Mouse (Mus musculus) urinary bladder, postnatal 4 days (tissue): ENCODE data around the gene Kdsr.

Source experiments
- DNase-seq, 2 experiments: peaks; one replicate each; pipeline ENCODE4 v3.0.0; 2021 to 2022; ENCODE audit warnings: low spot score in 2 of 2

Gene Kdsr

DNA sequence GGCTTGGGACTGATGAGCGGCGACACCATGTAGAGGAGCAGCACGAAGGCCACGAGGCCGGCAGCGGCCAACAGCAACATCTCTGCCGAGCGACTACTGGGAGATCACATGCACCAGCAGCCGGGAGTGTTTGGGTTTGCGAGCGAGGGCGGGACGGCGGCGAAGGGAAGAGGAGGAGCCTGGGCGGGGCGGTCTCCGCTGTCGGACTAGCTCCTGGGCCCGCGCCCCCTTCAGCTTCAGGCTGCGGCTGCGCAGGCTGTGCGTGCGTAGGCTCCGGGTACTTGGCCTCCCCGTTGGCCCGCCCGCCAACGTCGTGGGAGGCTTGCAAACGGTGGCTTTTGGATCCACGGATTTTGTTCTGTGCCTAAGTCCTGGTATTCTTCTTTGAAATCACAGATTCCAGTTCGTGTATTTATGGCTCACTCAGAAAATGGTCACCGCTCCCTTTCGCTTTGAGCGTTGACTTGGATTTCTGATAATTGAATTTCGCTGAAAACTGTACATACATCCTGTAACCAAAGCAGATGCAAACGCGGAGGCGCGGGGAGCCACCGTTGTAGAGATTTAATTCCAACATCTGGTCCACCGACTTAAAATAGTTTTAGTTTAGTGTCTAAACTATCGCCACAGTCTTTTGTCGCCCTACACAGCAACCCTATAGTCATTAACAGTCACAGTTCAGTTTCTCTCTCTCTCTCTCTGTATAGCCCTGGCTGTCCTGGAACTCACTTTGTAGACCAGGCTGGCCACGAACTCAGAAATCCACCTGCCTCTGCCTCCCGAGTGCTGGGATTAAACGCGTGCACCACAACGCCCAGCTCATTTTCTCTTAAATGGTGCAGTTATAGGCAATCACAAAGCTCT, at the start of gene Kdsr:
Gene Kdsr (minus strand): TSS at position 156 of the 864 bp plus-strand sequence.
- DNase-seq = peak; percentile 97

DNA sequence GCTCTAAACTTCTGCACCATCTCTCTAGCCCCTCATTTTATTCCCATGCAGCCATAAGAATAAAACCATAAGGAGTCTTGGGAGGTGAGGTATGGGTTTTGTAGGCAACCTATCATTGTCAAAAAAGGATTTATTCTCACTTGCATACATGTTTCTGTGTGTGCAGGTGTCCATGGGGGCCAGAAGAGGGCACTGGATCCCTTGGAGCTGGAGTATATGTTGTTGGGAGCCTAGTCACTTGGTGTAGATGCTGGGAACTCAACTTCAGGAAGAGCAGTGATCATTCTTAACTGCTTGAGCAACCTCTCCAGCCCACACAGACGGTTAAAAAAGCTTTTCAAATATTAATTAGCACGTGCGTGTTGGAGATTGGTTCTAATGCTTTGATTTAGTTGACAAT, 40.4 kb upstream of the Kdsr start:
- no peak for DNase-seq

DNA sequence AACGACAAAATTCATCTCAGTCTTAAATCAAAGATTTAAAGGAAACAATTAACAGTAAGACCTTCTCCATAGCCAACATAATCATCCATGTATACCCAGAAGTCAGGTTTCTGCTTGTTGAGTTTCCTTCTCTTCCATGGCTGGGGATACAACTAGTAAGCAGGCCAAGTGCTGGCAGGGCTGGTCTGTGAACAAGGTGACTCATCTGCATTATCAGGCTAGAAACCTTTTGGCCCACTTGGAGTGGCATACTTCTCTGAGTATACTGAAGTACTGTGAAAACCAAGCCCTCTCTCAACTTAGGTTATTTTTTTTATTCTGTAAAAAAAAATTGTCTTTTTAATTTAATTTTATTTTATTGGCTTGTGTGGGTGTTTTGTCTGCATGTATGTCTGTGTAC, 39.9 kb upstream of the Kdsr start:
- DNase-seq = no peak

DNA sequence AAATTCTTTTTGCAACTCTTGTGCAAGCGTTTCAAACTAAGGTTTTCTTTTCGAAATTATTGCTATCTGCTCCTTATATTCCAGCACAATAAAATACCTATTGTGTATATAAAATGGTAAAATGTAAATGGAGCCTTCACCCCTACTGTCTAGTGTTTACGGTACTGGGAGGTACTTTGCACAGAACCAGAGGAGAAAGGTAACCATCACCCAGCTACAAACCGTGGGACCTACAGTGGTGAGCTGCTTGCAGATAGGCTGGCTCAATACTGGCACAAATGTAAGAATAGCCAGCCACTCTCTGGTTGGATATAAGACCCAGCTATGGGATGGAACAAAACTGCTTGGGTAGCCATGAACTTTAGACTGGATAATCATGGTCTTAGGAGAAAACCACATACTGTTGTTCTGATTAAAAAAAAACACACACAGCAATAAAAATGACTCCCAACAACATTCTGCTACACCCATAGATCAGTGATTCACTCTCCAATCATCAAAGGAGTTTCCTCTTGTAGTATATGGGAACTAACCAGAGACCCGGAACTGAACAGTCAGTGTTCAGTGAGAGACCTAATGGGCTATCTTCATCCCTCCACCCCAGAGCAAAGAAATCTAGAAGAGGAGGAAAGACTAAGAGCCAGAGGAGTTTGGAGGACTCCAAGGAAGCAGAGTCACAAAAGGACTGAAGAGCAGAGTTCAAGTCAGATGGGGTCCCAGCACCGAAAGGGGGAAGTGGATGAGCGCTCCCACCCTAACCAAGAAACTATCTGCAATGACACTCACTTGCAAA, 37.7 kb upstream of the Kdsr start:
- DNase-seq = no peak

DNA sequence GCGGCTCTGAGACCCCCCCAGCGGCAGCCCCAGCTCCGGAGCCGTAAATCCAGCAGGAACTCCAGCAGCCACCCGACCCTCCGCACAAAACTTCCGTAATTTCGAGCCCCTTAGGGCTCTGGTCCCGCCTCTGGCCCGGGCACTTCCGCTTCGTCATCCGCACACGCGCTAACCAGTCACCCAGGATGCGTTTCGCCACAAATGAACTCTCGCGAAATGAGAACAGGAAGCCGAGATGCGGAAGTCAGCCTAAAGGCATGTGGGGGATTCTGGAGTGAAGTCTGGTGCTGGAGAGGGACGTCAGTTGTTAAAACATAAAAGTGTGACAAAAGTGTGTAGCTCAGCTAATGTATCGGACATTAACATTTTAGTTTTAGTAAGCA, 37.0 kb upstream of the Kdsr start, which contains the start of gene Vps4b:
Gene Vps4b (minus strand): TSS at position 187 of the 383 bp plus-strand sequence.
- peak; percentile 85 to 89 for DNase-seq

DNA sequence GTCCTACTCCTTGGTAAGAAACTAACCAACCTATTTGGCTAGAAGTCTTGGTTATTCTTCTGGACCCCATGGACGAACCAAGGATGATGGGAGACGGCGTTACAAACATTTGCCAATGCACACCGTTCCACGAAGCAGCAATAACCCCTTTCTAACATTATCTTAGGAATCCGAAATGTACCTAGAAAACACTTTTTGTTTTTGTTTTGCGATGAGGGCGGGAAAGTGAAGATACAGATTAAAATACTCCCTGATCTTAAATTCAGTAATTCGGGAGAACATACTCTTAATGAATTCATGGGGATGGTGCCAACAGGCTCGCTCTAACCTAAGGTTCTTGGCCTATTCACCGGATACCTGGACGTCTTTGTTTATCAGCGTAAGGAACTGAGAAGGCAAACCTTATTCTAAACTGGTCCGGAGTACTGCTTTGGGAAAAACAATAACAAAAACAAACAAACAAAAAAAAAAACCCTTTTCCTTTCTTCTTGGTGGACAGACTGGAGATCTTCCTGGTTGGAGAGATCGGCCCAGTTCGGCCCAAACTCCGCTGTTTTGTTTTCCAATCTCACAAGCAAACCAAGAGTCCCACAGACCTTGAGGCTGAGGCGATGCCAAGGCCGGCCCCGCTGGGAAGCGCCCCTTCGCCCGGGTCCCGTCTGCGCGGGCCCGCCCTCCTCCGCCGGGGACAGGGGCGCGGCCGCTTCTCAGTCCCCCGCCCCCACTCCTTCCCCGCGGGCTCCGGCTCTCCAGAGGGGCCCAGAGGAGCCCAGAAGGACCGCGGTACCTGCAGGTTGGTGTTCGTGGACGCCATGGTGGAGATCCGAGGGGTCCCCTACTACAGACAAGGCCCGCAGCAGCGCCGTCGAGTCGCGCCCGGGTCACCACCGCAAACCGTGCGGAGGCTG, 36.4 kb upstream of the Kdsr start:
- peak; percentile 51 to 65 for DNase-seq

DNA sequence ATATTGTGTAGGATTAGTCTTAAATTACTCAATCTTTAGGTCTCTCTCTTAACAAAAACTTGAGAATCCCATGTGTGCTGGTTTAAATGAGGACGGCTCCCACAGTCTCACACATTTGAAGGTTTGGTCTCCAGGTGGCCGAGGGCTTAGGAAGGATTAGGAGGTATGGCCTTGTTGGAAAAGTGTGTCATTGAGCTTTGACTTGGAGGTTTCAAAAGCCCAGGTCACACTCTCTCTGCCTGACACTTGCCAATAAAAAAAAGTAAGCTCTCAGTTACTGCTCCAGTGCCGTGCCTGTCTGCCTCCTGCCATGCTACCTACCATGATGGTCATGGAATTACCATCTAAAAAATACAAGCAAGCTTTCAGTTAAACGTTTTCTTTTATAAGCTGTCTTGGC, 15.4 kb upstream of the Kdsr start:
- DNase-seq = no peak

DNA sequence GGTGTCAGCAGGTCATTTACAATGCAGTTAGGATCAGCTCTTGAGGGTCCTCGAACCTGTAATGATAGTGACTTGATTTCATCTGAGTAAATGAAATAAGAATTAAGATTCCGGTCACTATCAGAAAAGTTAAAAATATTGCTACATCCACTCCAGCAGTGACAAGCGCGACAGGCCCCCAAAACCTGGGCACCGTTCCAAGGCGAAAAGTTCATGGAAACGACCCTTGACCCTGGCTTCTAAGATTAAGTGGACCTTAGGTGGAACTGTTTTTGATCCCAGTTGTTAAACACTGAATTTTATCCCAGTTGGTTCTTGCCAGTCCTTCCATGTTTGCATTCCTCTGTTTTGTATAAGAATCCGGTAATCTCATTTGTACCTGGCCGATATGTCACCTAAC, 14.6 kb upstream of the Kdsr start:
- no peak for DNase-seq

DNA sequence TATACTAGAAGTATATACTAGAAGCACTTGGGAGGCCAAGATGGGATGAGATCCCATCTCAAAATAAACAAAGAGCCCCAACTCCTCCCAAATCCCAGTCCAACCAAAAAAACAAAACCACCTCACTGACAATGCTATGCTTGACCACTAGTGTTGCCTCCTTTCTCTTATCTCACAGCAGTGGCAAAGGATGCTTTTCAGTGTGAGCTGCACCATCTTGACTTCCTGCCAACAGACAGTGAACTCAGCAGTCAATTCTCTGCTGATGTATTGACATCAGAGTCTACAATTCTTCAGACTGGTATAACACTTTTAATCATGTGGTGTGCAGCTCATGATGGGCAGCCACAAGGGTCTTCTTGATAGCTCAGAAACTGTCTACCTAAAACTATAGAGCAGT, 9.2 kb upstream of the Kdsr start:
- no peak for DNase-seq

DNA sequence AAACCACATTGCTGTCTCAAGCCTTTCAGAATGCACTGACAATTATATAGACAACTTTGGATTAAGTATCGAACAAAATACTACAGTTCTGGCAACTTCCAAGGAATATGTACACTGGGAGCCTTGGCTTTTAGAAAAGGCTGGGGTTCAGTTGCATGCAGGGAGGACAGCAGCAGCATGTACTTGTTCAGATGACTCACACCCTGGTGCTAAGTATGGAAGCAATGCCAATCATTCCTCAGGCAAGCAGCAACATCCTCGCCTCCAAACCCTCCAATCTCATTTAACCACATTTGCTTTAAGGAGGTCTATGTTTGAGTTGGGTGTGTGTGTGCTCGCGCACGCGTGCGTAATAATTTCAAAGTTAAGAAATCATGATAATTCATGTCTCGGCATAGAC, 6.2 kb upstream of the Kdsr start:
- DNase-seq = no peak

DNA sequence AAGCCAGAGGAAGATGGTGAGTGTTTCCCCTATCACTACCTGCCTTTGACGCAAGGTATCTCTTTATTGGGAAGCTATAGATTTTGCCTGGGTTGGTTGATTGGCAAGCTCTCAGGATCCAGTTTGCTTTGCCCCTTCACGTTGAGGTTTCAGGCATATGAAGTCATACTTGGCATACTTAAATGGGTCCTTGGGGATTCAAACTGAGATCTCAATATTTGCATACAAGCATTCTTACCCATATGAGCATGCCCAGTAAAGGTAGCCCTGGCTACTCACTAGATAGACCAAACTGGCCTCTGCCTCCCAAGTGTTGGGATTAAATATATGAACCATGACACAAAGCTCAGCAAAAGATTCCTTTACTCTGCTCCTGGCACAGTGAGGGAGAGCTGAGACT, 5.3 kb upstream of the Kdsr start:
- no peak for DNase-seq

DNA sequence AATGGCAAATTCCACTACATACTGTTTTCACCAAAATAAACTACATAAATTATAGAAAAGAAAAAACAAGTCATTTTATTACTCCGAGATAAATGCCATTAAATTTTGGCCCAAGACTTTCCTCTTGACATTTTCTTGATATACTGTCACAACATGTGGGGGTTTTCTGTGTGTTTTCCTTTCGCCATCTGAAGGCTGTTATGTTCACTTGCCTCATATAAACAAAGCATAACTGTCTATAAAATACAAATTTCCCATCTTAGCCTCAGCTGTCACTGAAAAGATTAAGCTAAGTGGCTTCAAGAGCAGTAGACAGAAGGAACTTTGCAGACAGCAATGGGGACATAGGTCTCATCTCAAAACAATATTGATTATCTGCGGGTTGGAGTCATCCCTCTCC, 4.8 kb upstream of the Kdsr start:
- DNase-seq = no peak

DNA sequence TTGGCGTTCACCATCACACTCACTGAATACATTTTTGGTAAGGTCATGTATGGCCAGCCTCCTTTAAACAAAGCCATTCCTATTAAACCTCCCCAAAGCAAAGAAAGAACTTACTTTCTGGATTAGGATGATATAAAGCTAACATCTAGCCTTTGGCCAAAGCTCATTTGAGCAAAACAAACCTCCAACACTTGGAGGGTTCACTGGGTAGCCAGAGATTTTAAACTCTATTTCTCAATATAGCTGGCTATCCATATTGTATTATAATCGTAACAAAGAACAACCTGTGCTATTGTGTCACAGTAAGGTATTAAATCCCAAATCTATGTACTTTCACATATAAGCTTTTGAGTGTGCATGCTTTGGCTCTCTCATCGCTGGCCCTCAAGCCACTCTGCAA, 1.2 kb upstream of the Kdsr start:
- no peak for DNase-seq

DNA sequence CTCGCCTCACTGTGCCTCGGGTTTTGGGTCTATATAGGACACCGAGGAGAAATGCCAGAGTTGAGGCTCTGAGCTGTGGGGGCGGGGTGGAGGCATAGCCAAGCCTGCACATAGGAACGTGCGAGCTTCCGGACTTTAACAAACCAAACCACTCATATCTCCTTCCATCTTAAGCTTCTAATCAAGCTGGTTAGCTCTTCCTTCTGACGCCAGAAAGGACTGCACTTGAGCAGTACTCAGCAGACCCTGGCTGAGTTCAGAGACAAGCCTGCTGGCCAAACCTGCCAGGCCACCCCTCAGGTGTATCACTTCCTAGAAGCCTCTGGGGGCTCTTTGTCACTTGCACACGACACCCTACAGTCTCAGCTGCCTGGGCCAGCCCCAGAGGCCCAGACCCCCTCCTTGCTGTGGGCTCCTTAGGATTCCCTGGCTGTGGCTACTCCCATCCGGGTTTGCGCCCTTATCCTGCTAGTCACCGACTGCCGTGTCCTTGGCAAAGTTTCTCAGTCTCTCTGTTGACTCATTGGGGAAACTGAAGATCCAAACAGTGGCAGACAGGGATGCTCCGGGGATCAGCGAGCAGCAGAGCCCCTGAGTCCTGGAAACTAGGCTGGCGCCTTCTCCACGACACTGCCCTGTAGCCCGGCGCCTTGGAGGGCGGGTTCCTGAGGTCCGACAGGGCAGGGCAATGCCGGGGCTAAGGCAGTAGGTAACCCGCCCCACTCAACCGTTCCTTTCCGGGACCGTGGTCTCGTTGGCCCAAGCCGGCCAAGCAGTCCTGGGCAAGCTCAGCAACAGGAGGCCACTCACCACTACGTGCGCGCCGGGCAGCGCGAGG, 574 bp downstream of the Kdsr start:
- no peak for DNase-seq

DNA sequence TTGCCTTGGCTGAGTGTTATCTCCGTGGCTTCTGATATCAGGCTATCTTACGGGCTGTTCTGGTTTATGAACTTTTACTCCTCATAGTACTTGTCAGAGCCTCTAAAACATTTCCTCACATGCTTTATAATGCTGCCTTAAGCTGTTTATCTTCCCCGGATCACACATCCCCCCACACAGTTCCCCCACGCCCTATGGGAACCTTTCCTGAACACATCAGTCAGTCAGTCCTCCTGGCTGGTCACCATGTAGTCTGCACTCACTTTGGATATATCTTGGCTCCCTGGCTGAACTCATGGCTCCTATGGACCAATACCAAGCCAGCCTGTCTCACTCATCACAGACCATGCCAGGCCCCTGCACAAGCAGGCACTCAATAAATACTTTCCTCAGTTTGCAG, 2.9 kb downstream of the Kdsr start:
- DNase-seq = no peak

DNA sequence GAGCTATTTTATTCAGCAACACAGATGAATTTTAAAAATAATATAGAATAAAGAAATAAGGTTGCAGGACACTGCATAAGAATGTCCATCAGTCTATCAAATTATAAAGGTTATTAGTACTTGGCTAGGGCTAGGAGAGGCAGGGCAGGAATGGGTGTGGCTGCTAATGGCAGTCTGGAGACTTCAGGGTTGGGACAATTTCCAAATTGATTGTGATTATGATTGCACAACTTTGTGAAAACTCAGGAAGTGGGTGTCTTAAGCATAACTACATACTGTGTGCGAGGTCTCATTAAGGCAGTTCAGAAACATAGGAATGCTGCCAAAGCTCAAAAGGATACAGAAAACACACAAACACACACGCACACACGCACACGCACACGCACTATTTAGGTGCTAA, 7.5 kb downstream of the Kdsr start:
- DNase-seq = no peak

DNA sequence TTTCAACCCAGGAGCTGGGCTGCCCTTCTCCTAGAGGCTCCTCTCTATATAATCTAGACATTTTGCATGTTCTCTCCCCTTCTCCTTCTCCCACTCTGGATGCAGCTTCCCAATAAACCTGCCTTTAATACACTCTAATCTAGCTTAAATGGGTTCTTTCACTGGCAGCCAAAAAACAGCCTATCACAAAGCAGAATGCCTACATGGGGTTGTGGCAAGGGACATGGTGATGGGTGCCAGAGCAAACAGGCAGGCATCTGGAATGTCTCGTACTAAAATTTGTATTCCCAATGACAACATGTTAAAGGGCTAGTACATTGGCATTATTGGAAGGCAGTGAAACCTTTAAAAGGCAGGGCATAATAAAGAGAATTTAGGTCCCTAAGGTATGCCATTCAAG, 8.9 kb downstream of the Kdsr start:
- DNase-seq = no peak

DNA sequence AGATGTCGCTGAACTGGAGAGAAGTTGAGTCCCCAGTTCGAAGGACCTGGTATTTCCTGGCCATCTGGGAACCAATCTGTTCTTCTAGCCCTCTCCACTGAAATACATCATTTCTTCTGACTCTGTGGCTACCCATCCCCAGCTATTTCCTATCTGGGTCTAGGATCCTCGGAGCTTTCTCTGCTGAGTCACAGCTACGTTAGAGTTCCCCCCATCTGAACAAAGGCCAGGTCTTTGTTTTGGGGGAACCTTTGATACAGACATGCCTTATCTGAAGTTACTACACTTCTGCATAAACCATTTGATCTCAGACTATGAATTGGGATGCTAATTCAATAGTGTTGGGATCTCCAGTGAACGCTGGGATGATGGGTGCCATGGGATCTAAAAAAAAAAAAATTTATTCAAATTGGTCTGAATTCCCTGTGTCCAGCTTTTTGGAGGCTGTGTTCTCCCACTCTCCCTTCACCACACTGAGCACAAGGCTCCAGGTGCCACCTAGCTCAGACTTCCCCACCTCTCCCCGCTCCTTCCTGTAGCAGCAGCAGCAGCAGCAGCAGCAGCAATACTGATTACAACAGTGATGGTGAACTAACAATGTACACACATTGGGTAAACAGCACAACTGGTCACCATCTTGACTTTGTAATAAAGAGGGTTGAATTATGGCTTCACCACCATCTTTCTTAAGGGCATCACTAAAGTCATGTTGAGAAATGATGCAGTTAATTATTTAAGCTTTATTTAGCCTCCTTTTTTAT, 10.8 kb downstream of the Kdsr start:
- no peak for DNase-seq

DNA sequence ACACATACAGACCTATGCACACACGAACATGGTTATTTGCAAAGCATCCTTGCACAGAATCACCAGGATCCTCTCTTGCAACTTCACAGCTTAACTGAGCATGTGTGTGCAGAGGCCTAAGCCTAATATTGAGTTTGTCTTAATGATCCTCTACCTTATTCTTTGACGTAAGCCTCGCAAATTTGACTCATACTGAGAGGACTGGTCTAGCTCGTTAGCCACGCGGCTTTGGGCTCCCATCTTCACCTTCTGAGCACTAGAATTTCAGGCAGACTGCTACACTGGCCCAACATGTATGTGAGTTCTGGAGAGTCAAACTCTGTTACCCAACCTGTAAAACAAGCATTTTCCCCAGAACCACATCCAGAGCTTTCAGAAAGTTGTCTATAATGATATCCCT, 16.5 kb downstream of the Kdsr start:
- DNase-seq = no peak

DNA sequence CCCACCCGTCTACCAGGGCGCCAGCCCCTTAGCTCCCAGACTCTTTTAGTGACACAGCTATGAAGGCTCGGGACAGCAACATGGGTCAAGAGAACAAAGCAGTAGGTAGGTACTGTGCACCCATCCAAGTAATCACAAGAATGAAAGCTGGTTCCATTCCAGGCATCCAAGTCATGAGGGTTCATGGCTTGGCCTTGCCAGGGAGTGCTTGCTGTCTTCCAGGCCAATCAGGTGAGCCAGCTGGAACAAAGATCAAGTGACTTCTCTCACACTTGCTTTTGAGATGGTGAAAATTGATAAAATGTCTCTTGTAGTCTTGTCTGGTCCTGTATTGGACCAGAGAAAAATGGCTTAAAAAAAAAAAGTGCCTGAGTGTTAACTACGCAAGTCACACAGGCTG, 18.8 kb downstream of the Kdsr start:
- DNase-seq = no peak
